Mouse (Mus musculus) intestine, embryonic 15.5 days (tissue): ENCODE data around the gene Dpagt1. TPM values are rescaled to one million over a fixed set of nuclear protein-coding genes. Genes with fewer than 3 reads are reported as not detected.
"Not testable (repeated sequence)": the region's sequence is repeated elsewhere in the genome, so short reads cannot be mapped to it uniquely, and the experiment has no call there.

Experiments used
- ATAC-seq: fragments of 200-750 bp; cut with Nextera tagmentation; 2 replicates; pipeline ENCODE4 v1.8.0; 2017; ENCODE audit warnings: moderate TSS enrichment, moderate library complexity
- H3K27ac ChIP-seq: fragments of 300-500 bp; sonication (generic); 2 replicates; pipeline ENCODE4 v1.5.1; 2015; ENCODE audit warnings: mild to moderate bottlenecking, inconsistent platforms
- H3K27me3 ChIP-seq: fragments of 300-500 bp; sonication (generic); replicated peaks from 2 replicates; pipeline ENCODE4 v1.6.1; 2015; ENCODE audit warnings: inconsistent platforms
- H3K36me3 ChIP-seq: fragments of 300-500 bp; sonication (generic); 2 replicates; pipeline ENCODE4 v1.6.1; 2015; ENCODE audit warnings: inconsistent platforms
- H3K4me1 ChIP-seq: fragments of 300-500 bp; sonication (generic); replicated peaks from 2 replicates; pipeline ENCODE4 v1.6.1; 2015; ENCODE audit warnings: inconsistent platforms
- H3K4me2 ChIP-seq: fragments of 300-500 bp; sonication (generic); replicated peaks from 2 replicates; pipeline ENCODE4 v1.6.1; 2015; ENCODE audit warnings: mild to moderate bottlenecking, inconsistent platforms
- H3K4me3 ChIP-seq: fragments of 300-500 bp; sonication (generic); replicated peaks from 2 replicates; pipeline ENCODE4 v1.5.1; 2015; ENCODE audit warnings: inconsistent platforms
- H3K9ac ChIP-seq: fragments of 300-500 bp; sonication (generic); 2 replicates; pipeline ENCODE4 v1.6.1; 2015; ENCODE audit warnings: inconsistent platforms
- H3K9me3 ChIP-seq: fragments of 300-500 bp; sonication (generic); 2 replicates; pipeline ENCODE4 v1.6.1; 2016; ENCODE audit warnings: inconsistent platforms
- WGBS: fragments of 180-500 bp; shearing (Covaris S2); methylation state at CpG from one replicate; pipeline ENCODE4 v1.1.7; 2015; 5-methylcytosine and 5-hydroxymethylcytosine counted together
- polyA plus RNA-seq: library from polyadenylated mRNA; unstranded; fragments of >200 nt; fragmentation: Nextera tagmentation; extraction: Ambion mirVana; gene quantifications from 2 replicates; pipeline ENCODE4 v1.2.1, GENCODE M21; 2015

The Dpagt1 gene
- polyA plus RNA-seq, result 38.2 and 38.6 TPM in 2 replicates

- Histone ChIP-seq H3K27ac (peak within 1 kb of the TSS; percentile 95), H3K27me3 (no peaks in the 10 kb centered on the region), H3K9ac (peak within 1 kb of the TSS; percentile 94), H3K4me1 (peaks cover 11% of the 10 kb centered on the region), H3K4me3 (peak within 1 kb of the TSS; percentile 77), H3K4me2 (peak within 1 kb of the TSS; percentile 82), H3K9me3 (no peaks in the 10 kb centered on the region), H3K36me3 (peaks cover 7% of the 10 kb centered on the region; the same call in 1 of the 2 replicates)
- ATAC-seq, result peak; percentile 46
- 1% methylated on average over 12 of the region's 12 CpGs for WGBS
Observed at GRCm38 (mm10) chr9:44325768-44326370, at the start of gene Dpagt1. Gene Dpagt1, plus strand, starts transcription at chr9:44326019.

DNA sequence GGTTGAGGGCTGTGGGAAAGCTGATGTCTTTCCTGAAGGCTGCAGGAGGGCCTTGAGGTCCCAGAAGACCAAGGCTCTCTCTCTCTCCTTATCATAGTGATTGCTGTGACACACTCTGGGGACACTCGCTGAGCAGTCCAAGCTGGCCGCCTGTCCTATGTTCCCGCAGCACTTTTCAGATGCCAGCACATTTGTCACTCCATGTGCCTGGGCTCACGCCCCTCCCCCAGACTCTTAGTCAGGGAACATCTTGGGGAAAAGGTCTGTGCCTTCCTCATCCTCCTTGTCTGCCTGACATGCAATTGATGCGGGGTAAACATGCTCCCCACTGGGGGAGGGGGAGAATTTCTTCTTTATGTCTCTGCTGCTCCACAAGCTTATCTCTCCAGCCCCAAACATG, 42.6 kb upstream of the Dpagt1 start:
- WGBS, result 56% methylated on average over 5 of the region's 5 CpGs
- ATAC-seq, result no peak
- H3K9me3 ChIP-seq, result no peaks in the 10 kb centered on the region
- H3K4me2 ChIP-seq, result no peak overlapping the region
- H3K4me3 ChIP-seq, result no peak overlapping the region
- no peaks in the 10 kb centered on the region for H3K36me3 ChIP-seq
- peaks cover 15% of the 10 kb centered on the region for H3K4me1 ChIP-seq
- H3K9ac ChIP-seq, result no peak overlapping the region
- H3K27me3 ChIP-seq, result peaks cover 13% of the 10 kb centered on the region
- H3K27ac ChIP-seq, result no peak overlapping the region

- no peak overlapping the region for H3K4me3 ChIP-seq
- no peak overlapping the region for H3K27ac ChIP-seq
- 19% methylated on average over 6 of the region's 6 CpGs for whole genome bisulfite sequencing
- no peak for ATAC-seq
- H3K4me2 ChIP-seq, result peak overlapping the region; percentile 94
- no peak overlapping the region for H3K9ac ChIP-seq
- peaks cover 25% of the 10 kb centered on the region for H3K4me1 ChIP-seq
- no peaks in the 10 kb centered on the region for H3K9me3 ChIP-seq
- peaks cover 15% of the 10 kb centered on the region for H3K27me3 ChIP-seq
- peaks cover 2% of the 10 kb centered on the region; the same call in 1 of the 2 replicates for H3K36me3 ChIP-seq
Observed at GRCm38 (mm10) chr9:44286256-44286850, 39.5 kb upstream of the Dpagt1 start.

DNA sequence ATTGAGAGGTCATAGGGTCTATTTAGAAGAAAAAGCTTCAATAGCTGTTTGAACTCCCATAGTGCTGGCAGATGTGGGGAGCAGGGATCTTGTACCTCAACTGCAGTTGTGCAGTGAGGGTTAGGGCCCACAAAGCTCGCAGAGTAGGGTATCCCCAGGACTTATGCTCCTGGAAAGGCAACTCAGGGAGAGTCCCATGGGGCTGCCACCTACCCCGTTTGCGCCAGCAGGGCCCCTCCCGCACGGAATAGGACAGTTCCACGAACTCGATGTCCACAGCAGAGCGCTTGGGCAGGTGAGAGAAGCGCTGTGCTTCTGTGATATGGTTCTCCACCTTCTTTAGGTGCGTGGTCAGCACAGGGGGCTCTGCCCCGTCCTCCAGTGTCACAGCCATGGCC, 38.8 kb upstream of the Dpagt1 start:
- Histone ChIP-seq H3K27ac (0 out of 2 replicates have a peak overlapping the region, but pooled peaks have one; percentile 19), H3K27me3 (peaks cover 15% of the 10 kb centered on the region), H3K4me3 (peak overlapping the region; percentile 54), H3K9me3 (no peaks in the 10 kb centered on the region), H3K9ac (peak overlapping the region; percentile 63), H3K4me1 (peaks cover 25% of the 10 kb centered on the region), H3K36me3 (peaks cover 5% of the 10 kb centered on the region; the same call in 1 of the 2 replicates), H3K4me2 (peak overlapping the region; percentile 94)
- no peak; the same call in 1 of the 2 replicates for ATAC-seq
- WGBS, result 15% methylated on average over 11 of the region's 11 CpGs

GRCm38 (mm10) chr9:44287401-44288075, 38.3 kb upstream of the Dpagt1 start:
- Histone ChIP-seq H3K36me3 (peaks cover 6% of the 10 kb centered on the region), H3K9ac (peak overlapping the region; percentile 63), H3K4me2 (peak overlapping the region; percentile 94), H3K4me1 (peaks cover 25% of the 10 kb centered on the region), H3K27ac (peak overlapping the region; percentile 19; the same call in 1 of the 2 replicates), H3K27me3 (peaks cover 15% of the 10 kb centered on the region), H3K9me3 (no peaks in the 10 kb centered on the region), H3K4me3 (peak overlapping the region; percentile 54)
- WGBS, result 1% methylated on average over 47 of the region's 47 CpGs
- ATAC-seq, result peak; percentile 48

DNA sequence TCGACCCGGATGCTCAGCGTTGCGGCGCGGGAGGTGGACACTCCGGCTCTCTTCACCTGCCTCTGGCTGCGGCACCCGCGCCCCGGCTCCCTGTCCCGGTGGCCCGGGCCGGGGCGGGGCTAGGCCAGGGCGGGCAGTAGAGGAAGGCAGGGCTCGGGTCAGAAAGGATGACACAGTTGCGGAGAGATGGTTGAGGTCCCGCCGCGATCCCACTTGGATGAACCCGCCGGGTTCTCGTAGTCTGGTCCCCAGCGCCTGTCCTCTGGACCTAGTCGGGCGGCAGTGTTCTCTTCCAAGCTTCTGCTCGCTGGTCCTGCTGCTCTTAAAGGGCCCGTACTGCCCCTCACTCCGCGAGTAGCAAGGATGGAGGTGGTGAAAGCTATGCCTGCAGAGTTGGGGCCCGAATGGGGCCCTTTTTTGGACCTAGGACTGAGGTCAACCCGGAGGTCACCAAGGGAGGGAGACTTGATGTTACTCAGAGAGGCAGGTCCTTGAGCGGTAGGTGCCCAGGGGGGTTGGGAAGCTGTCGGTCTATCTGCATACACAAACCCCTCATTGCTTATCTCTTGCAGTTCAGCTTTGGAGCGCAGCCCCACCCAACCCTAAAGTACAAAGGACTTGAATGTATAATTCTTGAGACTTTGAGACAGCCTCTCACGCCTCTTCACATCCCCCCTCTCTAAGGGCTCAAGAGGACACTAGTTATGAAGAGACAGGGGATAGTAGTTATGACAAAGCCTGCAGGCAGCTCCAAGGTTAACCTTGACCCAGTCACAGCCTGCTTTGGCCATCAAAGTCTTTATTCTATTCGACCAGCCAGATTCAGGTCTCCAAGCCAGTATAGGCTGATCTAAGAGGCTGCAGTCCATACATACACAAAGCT, 37.5 kb upstream of the Dpagt1 start, which contains the start of gene Abcg4:
Gene Abcg4, minus strand, starts transcription at position 540 of the 883 bp plus-strand sequence.
- Histone ChIP-seq H3K4me1 (peaks cover 25% of the 10 kb centered on the region), H3K27ac (peak within 1 kb of the TSS; percentile 19), H3K4me3 (peak within 1 kb of the TSS; percentile 54), H3K9ac (peak within 1 kb of the TSS; percentile 63), H3K36me3 (peaks cover 14% of the 10 kb centered on the region), H3K9me3 (no peaks in the 10 kb centered on the region), H3K4me2 (peak within 1 kb of the TSS; percentile 94), H3K27me3 (peaks cover 15% of the 10 kb centered on the region)
- under 1% methylated on average over 38 of the region's 38 CpGs for WGBS
- ATAC-seq, result peak; percentile 73

GRCm38 (mm10) chr9:44288959-44289291, 36.9 kb upstream of the Dpagt1 start:
- no peak overlapping the region; the same call in 1 of the 2 replicates for H3K27ac ChIP-seq
- H3K36me3 ChIP-seq, result peaks cover 14% of the 10 kb centered on the region
- peak; percentile 14; the same call in 1 of the 2 replicates for ATAC-seq
- no peaks in the 10 kb centered on the region for H3K9me3 ChIP-seq
- H3K4me1 ChIP-seq, result peaks cover 25% of the 10 kb centered on the region
- WGBS, result 11% methylated on average over 11 of the region's 11 CpGs
- H3K4me2 ChIP-seq, result peak overlapping the region; percentile 94
- peaks cover 15% of the 10 kb centered on the region for H3K27me3 ChIP-seq
- H3K9ac ChIP-seq, result no peak overlapping the region
- H3K4me3 ChIP-seq, result peak overlapping the region; percentile 54; the same call in 1 of the 2 replicates

DNA sequence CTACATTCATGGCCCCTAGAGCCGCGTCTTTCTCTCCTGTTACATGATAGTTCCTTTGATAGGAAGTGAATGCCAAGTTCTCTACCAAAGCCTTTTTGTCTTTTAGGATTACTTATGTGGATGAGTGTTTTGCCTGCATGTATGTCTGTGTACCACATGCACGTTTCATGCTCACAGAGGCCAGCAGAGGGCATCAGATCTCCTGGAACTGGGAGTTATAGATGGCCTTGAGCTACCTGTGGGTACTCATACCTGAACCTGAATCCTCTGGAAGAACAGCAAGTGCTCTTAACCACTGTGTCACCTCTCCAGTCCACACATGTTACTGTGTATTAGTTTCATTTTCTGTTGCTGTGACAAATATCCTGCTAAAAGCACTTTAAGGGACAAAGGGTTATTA, 33.3 kb upstream of the Dpagt1 start:
- ATAC-seq, result no peak
- peaks cover 9% of the 10 kb centered on the region for H3K27me3 ChIP-seq
- H3K9ac ChIP-seq, result no peak overlapping the region
- H3K27ac ChIP-seq, result no peak overlapping the region
- H3K9me3 ChIP-seq, result no peaks in the 10 kb centered on the region
- H3K4me3 ChIP-seq, result no peak overlapping the region
- WGBS, result 65% methylated on average over 3 of the region's 3 CpGs
- peaks cover 34% of the 10 kb centered on the region for H3K36me3 ChIP-seq
- no peak overlapping the region for H3K4me2 ChIP-seq
- H3K4me1 ChIP-seq, result peaks cover 16% of the 10 kb centered on the region

GRCm38 (mm10) chr9:44300001-44300400, 25.8 kb upstream of the Dpagt1 start:
- H3K4me1 ChIP-seq, H3K4me2 ChIP-seq, ATAC-seq, H3K27me3 ChIP-seq, H3K4me3 ChIP-seq, H3K9me3 ChIP-seq, H3K9ac ChIP-seq, H3K27ac ChIP-seq: not testable (repeated sequence)
- H3K36me3 ChIP-seq, result peaks cover 44% of the 10 kb centered on the region
- WGBS, result 98% methylated on average over 3 of the region's 3 CpGs

- under 1% methylated on average over 54 of the region's 54 CpGs for WGBS
- peak; percentile 100 for ATAC-seq
- Histone ChIP-seq H3K36me3 (peaks cover 6% of the 10 kb centered on the region; the same call in 1 of the 2 replicates), H3K4me3 (peak within 1 kb of the TSS; percentile 98), H3K27ac (peak within 1 kb of the TSS; percentile 81), H3K4me1 (0 out of 2 replicates have a peak, but pooled peaks cover 6% of the 10 kb centered on the region), H3K9ac (peak within 1 kb of the TSS; percentile 97), H3K4me2 (peak within 1 kb of the TSS; percentile 64), H3K27me3 (no peaks in the 10 kb centered on the region), H3K9me3 (no peaks in the 10 kb centered on the region)
Observed at GRCm38 (mm10) chr9:44305466-44306079, 20.2 kb upstream of the Dpagt1 start, which contains the start of gene Hinfp. Gene Hinfp, minus strand, starts transcription at chr9:44305671.

GRCm38 (mm10) chr9:44306532-44306931, 19.3 kb upstream of the Dpagt1 start:
- Histone ChIP-seq H3K9me3 (no peaks in the 10 kb centered on the region), H3K27me3 (no peaks in the 10 kb centered on the region), H3K4me1 (peaks cover 15% of the 10 kb centered on the region), H3K36me3 (peaks cover 3% of the 10 kb centered on the region; the same call in 1 of the 2 replicates), H3K4me2 (no peak overlapping the region), H3K27ac (no peak overlapping the region), H3K9ac (no peak overlapping the region), H3K4me3 (no peak overlapping the region)
- ATAC-seq, result no peak
- WGBS, result 89% methylated on average over 6 of the region's 6 CpGs
